Comparison of ENCODE assay signal across 7 mouse cellular contexts in genomic region chr9:101181962-101182701, GRCm38 (mm10).
A peak's percentile ranks its signal among the peaks of the same experiment; 100 is the strongest.
DNase-seq lines count a peak whose midpoint lies in the region; ATAC-seq and TF ChIP-seq lines count a peak whose summit lies in the region.

No protein-coding gene starts in this region.

- H3K4me1 ChIP-seq in intestine, postnatal 0 days (replicated peaks; ENCODE audit: control insufficient read depth, insufficient read depth, low read length), result no peaks in the 10 kb centered on the region
- H3K4me1 ChIP-seq in midbrain, embryonic 12.5 days, result peaks cover 4% of the 10 kb centered on the region; the same call in 1 of the 2 replicates

- no peaks in the 10 kb centered on the region for H3K27me3 ChIP-seq in intestine, postnatal 0 days (replicated peaks; ENCODE audit: control insufficient read depth, insufficient read depth, low read length)
- no peaks in the 10 kb centered on the region for H3K27me3 ChIP-seq in midbrain, embryonic 12.5 days

- peaks cover 20% of the 10 kb centered on the region; the same call in 1 of the 2 replicates for H3K36me3 ChIP-seq in intestine, postnatal 0 days (ENCODE audit: control insufficient read depth, insufficient read depth)
- peaks cover 22% of the 10 kb centered on the region for H3K36me3 ChIP-seq in midbrain, embryonic 12.5 days

- TF ChIP-seq CTCF in intestine, postnatal 0 days (IDR thresholded peaks at IDR 0.05; ENCODE audit: low read depth), result peak; percentile 89

- H3K4me3 ChIP-seq in intestine, postnatal 0 days (ENCODE audit: low read depth, low read length), result no peak overlapping the region
- no peak overlapping the region for H3K4me3 ChIP-seq in midbrain, embryonic 12.5 days

- no peak overlapping the region for H3K9ac ChIP-seq in intestine, postnatal 0 days (ENCODE audit: low read depth, low read length)
- no peak overlapping the region for H3K9ac ChIP-seq in midbrain, embryonic 12.5 days (replicated peaks)

- 38% methylated on average over 5 of the region's 5 CpGs for WGBS in intestine, postnatal 0 days
- WGBS in midbrain, embryonic 12.5 days, result 45% methylated on average over 5 of the region's 5 CpGs

- intact Hi-C loops in gastrocnemius, postnatal 36 days (cut with DNase I), result loop anchor here (5.0 kb wide), 2 partner anchors 70 to 135 kb away; partner anchors contain the start of gene Ppp2r3a
- intact Hi-C loops in left cerebral cortex, postnatal 36 days (cut with DNase I), result loop anchor here (2.0 to 10.0 kb wide), 3 partner anchors 69 to 1173 kb away; partner anchors contain the start of genes Ephb1 and Ppp2r3a

- no peaks in the 10 kb centered on the region for H3K9me3 ChIP-seq in intestine, postnatal 0 days (ENCODE audit: control insufficient read depth)
- no peaks in the 10 kb centered on the region for H3K9me3 ChIP-seq in midbrain, embryonic 12.5 days

- no peak overlapping the region for H3K27ac ChIP-seq in intestine, postnatal 0 days (ENCODE audit: low read depth, low read length)
- H3K27ac ChIP-seq in midbrain, embryonic 12.5 days (replicated peaks), result no peak overlapping the region

- peak; percentile 81 for DNase-seq in adrenal gland, adult 2 months
- DNase-seq in embryo, embryonic 10.5 days (ENCODE audit: low spot score), result peak; percentile 95
- peak; percentile 63 to 79 for DNase-seq in gastrocnemius, postnatal 36 days
- peak; percentile 70 to 85 for DNase-seq in left cerebral cortex, postnatal 36 days (ENCODE audit: low spot score in 2 of 2)
- peak; percentile 10 to 75 for DNase-seq in spleen, adult 18-20 months

- H3K4me2 ChIP-seq in intestine, postnatal 0 days (replicated peaks; ENCODE audit: low read depth), result no peak overlapping the region
- H3K4me2 ChIP-seq in midbrain, embryonic 12.5 days (replicated peaks), result no peak overlapping the region

- peak; percentile 31; the same call in 1 of the 2 replicates for ATAC-seq in intestine, postnatal 0 days
- peak; percentile 23; the same call in 1 of the 2 replicates for ATAC-seq in midbrain, embryonic 12.5 days (ENCODE audit: low FRiP score, low read depth)

Comparison
In these comparisons a context has a peak if more than half of its experiments do, and no peak if none do; other contexts are left out.
1. DNase-seq: peak in every context shown above with its lines; median percentile 95 in embryo, embryonic 10.5 days; 81 in adrenal gland, adult 2 months; 78 in left cerebral cortex, postnatal 36 days; 71 in gastrocnemius, postnatal 36 days; 42 in spleen, adult 18-20 months.